Mouse (Mus musculus): Measurements from ENCODE around the gene Armc9. TPM values are rescaled to one million over a fixed set of nuclear protein-coding genes. Genes with fewer than 3 reads are reported as not detected.

Armc9 gene
- polyA plus RNA-seq, 1 experiment from 2014 or later: 5.0 TPM

DNA sequence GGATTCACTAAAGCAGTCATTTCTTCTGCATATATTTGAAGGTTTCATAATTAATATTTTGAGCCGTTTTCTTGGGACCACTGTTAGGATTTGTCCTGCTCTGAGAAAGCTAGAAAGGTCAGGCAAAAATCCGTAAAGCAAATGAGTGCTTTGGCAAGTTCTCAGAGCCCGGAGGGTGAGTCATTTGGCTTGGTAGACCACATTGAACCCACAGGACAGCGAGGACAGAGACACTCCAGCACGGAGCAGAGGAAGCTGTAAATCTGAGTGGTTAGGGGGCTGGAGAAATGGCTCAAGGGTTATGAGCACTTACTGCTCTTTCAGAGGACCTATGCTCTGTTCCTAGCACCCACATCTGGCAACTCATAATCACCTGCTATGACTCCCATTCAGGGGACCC lies 7.0 kb upstream of the Armc9 start:
- no peak overlapping the region for H3K4me2 ChIP-seq (ENCODE audit: low read depth, low read length)
- TF ChIP-seq EP300 (IDR thresholded peaks at IDR 0.05; ENCODE audit: low read depth) (no peak), CTCF (IDR thresholded peaks at IDR 0.05; ENCODE audit: low read depth) (no peak)
- WGBS (ENCODE audit: insufficient replicate concordance): 42% methylated on average over 5 of the region's 5 CpGs
- H3K27ac ChIP-seq (ENCODE audit: low read depth): no peak overlapping the region
- no peak overlapping the region for H3K9ac ChIP-seq (replicated peaks)
- no peaks in the 10 kb centered on the region for H3K27me3 ChIP-seq (ENCODE audit: insufficient read depth, low read length)
- H3K36me3 ChIP-seq (replicated peaks; ENCODE audit: insufficient read depth, low read length): no peaks in the 10 kb centered on the region
- H3K4me3 ChIP-seq (ENCODE audit: low read depth, low read length): no peak overlapping the region
- DNase-seq: no peak
- ATAC-seq: no peak
- H3K9me3 ChIP-seq (ENCODE audit: low read length): no peaks in the 10 kb centered on the region
- no peaks in the 10 kb centered on the region for H3K4me1 ChIP-seq (ENCODE audit: insufficient read depth)

DNA sequence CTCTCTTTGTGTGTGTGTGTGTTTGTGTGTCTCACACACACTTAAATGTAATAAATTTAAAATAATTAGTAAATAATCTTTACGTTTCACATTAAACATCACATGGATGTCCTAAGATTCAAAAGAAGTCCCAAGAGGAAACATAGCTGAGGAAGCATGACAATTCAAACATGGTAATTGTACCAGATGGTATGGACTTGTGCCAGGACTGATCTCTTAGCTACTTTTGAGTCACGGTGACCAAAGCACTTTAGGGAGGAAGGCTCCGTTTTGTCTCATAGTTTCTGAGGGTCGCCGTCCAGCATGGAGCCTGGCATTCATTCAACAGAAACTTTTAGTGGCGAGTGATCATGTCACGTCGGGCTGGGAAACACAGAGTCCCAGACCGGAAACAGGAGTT lies 6.4 kb upstream of the Armc9 start:
- WGBS (ENCODE audit: insufficient replicate concordance): 80% methylated on average over 9 of the region's 9 CpGs
- DNase-seq (no peak), ATAC-seq (no peak)
- Histone ChIP-seq H3K27ac (ENCODE audit: low read depth) (no peak overlapping the region), H3K9me3 (ENCODE audit: low read length) (no peaks in the 10 kb centered on the region), H3K9ac (replicated peaks) (no peak overlapping the region), H3K4me1 (ENCODE audit: insufficient read depth) (no peaks in the 10 kb centered on the region), H3K36me3 (replicated peaks; ENCODE audit: insufficient read depth, low read length) (no peaks in the 10 kb centered on the region), H3K4me3 (ENCODE audit: low read depth, low read length) (no peak overlapping the region), H3K27me3 (ENCODE audit: insufficient read depth, low read length) (no peaks in the 10 kb centered on the region), H3K4me2 (ENCODE audit: low read depth, low read length) (no peak overlapping the region)
- TF ChIP-seq EP300 (IDR thresholded peaks at IDR 0.05; ENCODE audit: low read depth) (no peak), CTCF (IDR thresholded peaks at IDR 0.05; ENCODE audit: low read depth) (no peak)

- Histone ChIP-seq H3K27me3 (ENCODE audit: insufficient read depth, low read length) (no peaks in the 10 kb centered on the region), H3K4me2 (ENCODE audit: low read depth, low read length) (no peak overlapping the region), H3K4me3 (ENCODE audit: low read depth, low read length) (no peak overlapping the region), H3K27ac (ENCODE audit: low read depth) (no peak overlapping the region), H3K9ac (replicated peaks) (no peak overlapping the region), H3K36me3 (replicated peaks; ENCODE audit: insufficient read depth, low read length) (no peaks in the 10 kb centered on the region), H3K4me1 (ENCODE audit: insufficient read depth) (peaks cover 8% of the 10 kb centered on the region), H3K9me3 (ENCODE audit: low read length) (no peaks in the 10 kb centered on the region)
- no peak for ATAC-seq
- TF ChIP-seq CTCF (IDR thresholded peaks at IDR 0.05; ENCODE audit: low read depth): no peak
- no peak for TF ChIP-seq EP300 (IDR thresholded peaks at IDR 0.05; ENCODE audit: low read depth)
- WGBS (ENCODE audit: insufficient replicate concordance): 65% methylated on average over 6 of the region's 6 CpGs
- no peak for DNase-seq
These were observed 3.7 kb upstream of the Armc9 start for GRCm38 (mm10) chr1:86150929-86151328.

- Histone ChIP-seq H3K27me3 (ENCODE audit: insufficient read depth, low read length) (no peaks in the 10 kb centered on the region), H3K9me3 (ENCODE audit: low read length) (no peaks in the 10 kb centered on the region), H3K4me2 (ENCODE audit: low read depth, low read length) (no peak overlapping the region), H3K9ac (replicated peaks) (no peak overlapping the region), H3K4me3 (ENCODE audit: low read depth, low read length) (no peak overlapping the region), H3K4me1 (ENCODE audit: insufficient read depth) (peaks cover 8% of the 10 kb centered on the region), H3K27ac (ENCODE audit: low read depth) (no peak overlapping the region), H3K36me3 (replicated peaks; ENCODE audit: insufficient read depth, low read length) (no peaks in the 10 kb centered on the region)
- WGBS (ENCODE audit: insufficient replicate concordance): 76% methylated on average over 7 of the region's 7 CpGs
- DNase-seq: no peak
- TF ChIP-seq EP300 (IDR thresholded peaks at IDR 0.05; ENCODE audit: low read depth): no peak
- TF ChIP-seq CTCF (IDR thresholded peaks at IDR 0.05; ENCODE audit: low read depth): no peak
- no peak for ATAC-seq
These were observed 3.2 kb upstream of the Armc9 start for GRCm38 (mm10) chr1:86151376-86151775.

DNA sequence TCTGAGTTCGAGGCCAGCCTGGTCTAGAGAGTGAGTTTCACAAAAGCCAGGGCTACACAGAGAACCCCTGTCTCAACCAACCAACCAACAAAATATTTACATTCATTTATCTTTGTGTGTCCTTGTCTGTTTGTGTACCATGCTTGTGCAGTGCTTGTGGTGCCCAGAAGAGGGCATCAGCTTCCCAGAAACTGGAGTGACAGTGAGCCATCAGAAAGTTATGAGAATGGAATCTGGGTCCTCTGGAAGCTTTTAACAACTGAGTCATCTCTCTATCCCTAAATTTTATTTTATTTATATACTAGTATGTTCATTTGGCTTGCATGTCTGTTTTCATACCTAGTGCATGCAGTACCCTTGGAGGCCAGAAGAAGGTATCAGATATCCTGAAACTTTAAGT lies 2.0 kb upstream of the Armc9 start:
- peaks cover 8% of the 10 kb centered on the region for H3K4me1 ChIP-seq (ENCODE audit: insufficient read depth)
- H3K36me3 ChIP-seq (replicated peaks; ENCODE audit: insufficient read depth, low read length): no peaks in the 10 kb centered on the region
- H3K9ac ChIP-seq (replicated peaks): no peak overlapping the region
- TF ChIP-seq EP300 (IDR thresholded peaks at IDR 0.05; ENCODE audit: low read depth) (no peak), CTCF (IDR thresholded peaks at IDR 0.05; ENCODE audit: low read depth) (peak; percentile 67)
- H3K4me2 ChIP-seq (ENCODE audit: low read depth, low read length): no peak overlapping the region
- H3K4me3 ChIP-seq (ENCODE audit: low read depth, low read length): no peak overlapping the region
- ATAC-seq (no peak), DNase-seq (peak; percentile 38)
- no peak overlapping the region for H3K27ac ChIP-seq (ENCODE audit: low read depth)
- no peaks in the 10 kb centered on the region for H3K27me3 ChIP-seq (ENCODE audit: insufficient read depth, low read length)
- H3K9me3 ChIP-seq (ENCODE audit: low read length): no peaks in the 10 kb centered on the region
- WGBS (ENCODE audit: insufficient replicate concordance): 60% methylated on average over 1 of the region's 1 CpGs

DNA sequence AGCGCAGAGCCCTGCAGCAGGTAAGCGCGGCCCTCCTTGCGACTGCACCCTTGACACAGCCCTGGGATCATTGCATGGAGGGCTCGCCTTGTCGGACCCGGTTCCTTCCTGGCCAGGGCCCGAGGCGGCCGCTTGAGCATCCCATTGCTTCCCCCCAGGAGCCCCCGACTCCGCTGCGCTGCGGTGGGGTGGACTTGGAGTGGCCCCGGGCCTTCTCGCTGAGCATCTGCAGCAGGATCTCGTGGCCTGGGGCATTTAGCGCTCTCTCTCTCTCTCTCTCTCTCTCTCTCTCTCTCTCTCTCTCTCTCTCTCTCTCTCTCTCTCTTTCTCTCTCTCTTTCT lies 214 bp downstream of the Armc9 start:
- peak overlapping the region; percentile 70 for H3K9ac ChIP-seq (replicated peaks)
- no peaks in the 10 kb centered on the region for H3K9me3 ChIP-seq (ENCODE audit: low read length)
- peaks cover 8% of the 10 kb centered on the region for H3K4me1 ChIP-seq (ENCODE audit: insufficient read depth)
- peak; percentile 28 for ATAC-seq
- peak overlapping the region; percentile 85 for H3K4me3 ChIP-seq (ENCODE audit: low read depth, low read length)
- H3K27ac ChIP-seq (ENCODE audit: low read depth): no peak overlapping the region
- no peaks in the 10 kb centered on the region for H3K36me3 ChIP-seq (replicated peaks; ENCODE audit: insufficient read depth, low read length)
- no peaks in the 10 kb centered on the region for H3K27me3 ChIP-seq (ENCODE audit: insufficient read depth, low read length)
- no peak for DNase-seq
- TF ChIP-seq CTCF (IDR thresholded peaks at IDR 0.05; ENCODE audit: low read depth) (no peak), EP300 (IDR thresholded peaks at IDR 0.05; ENCODE audit: low read depth) (no peak)
- 0% methylated on average over 18 of the region's 18 CpGs for WGBS (ENCODE audit: insufficient replicate concordance)
- peak overlapping the region; percentile 98 for H3K4me2 ChIP-seq (ENCODE audit: low read depth, low read length)

DNA sequence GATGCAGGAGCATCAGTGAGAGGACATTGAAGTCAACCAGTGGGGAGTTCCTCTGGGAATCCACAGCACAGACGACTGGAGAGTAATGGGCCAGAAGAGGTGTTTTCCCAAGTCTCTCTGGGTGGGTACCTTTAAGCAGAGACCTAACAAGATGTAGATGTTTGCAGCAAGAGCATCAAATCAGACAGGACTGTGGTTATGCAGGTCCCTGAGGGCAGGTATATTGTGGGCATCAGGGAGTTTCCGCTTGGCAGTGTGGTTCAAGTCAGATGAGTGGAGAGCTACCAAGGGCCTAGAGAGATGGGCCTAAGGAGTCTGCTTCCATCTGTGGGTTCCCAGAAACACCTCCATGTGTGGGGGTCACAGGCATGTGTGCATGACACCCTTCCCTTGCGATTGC lies 1.5 kb downstream of the Armc9 start:
- Histone ChIP-seq H3K9me3 (ENCODE audit: low read length) (no peaks in the 10 kb centered on the region), H3K36me3 (replicated peaks; ENCODE audit: insufficient read depth, low read length) (no peaks in the 10 kb centered on the region), H3K4me2 (ENCODE audit: low read depth, low read length) (peak overlapping the region; percentile 98; the same call in 1 of the 2 replicates), H3K27me3 (ENCODE audit: insufficient read depth, low read length) (no peaks in the 10 kb centered on the region), H3K27ac (ENCODE audit: low read depth) (no peak overlapping the region), H3K4me1 (ENCODE audit: insufficient read depth) (peaks cover 15% of the 10 kb centered on the region), H3K9ac (replicated peaks) (0 out of 2 replicates have a peak overlapping the region, but pooled peaks have one; percentile 70), H3K4me3 (ENCODE audit: low read depth, low read length) (no peak overlapping the region)
- WGBS (ENCODE audit: insufficient replicate concordance): 73% methylated on average over 3 of the region's 3 CpGs
- TF ChIP-seq CTCF (IDR thresholded peaks at IDR 0.05; ENCODE audit: low read depth) (no peak), EP300 (IDR thresholded peaks at IDR 0.05; ENCODE audit: low read depth) (no peak)
- ATAC-seq (no peak), DNase-seq (no peak)
